Mouse (Mus musculus): ENCODE results near the gene Olfr111.
"Not testable (repeated sequence)": the region's sequence is repeated elsewhere in the genome, so short reads cannot be mapped to it uniquely, and the experiment has no call there.

Olfr111 gene

DNA sequence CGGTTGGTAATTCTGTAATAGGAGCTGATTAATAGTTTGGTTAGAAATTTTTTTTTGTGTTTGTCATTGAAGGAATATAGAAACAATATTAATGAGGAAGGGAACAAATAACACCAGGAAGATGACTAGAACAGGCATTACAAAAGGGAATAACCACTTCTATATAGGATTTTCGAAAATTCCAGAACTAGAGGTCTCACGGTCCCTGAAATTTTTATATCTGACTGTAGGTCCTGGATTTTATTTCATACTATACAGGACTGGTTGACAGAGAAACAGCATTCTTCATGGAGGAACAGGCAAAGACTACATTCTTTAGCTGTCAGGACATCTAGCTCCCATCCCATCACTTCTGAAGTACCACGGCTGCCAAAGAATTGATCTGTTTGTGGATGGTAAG is at the start of gene Olfr111:
Olfr111 (plus strand) TSS at position 301 of the 400 bp plus-strand sequence.
- DNase-seq = no peak

DNA sequence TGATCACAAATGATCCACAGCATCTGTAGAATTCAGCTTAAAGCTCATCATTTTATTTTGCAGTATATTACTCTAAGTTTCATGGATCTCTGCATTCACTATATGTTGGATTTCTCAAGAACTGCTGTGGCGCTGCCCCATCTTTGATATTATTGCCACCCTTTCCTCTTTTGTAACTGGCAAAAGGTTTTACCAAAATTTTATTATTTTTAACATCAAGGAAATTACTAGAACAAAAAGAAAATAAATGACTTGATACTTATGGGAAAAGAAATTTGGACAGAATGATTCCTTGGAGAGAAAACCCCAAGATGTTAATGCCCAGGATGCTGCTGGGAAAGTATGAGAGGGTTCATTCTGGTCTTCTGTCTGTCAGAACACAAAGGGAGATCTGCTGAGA is 49.2 kb upstream of the Olfr111 start, which contains the start of gene Olfr109:
Olfr109 (plus strand) TSS at position 301 of the 400 bp plus-strand sequence.
- DNase-seq = no peak

DNA sequence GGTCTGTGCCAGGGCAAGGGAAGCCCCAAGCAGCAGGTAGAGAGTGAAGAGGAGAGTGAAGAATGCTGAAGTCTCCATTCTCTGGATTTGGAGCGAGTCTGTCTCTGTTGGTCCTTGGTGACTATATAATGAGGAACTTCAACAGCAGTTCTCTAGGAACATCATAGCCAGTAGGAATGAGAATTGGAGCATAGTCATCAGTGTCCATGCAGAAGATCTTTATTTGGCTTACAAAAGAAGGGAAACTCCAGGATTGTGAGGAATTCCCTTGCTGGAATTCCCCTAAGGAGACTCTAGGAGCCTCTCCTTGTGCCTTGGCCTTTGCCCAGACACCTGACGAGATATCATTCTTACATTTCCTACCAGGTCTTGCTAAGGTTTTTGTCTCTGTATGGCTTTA is 24.4 kb upstream of the Olfr111 start, which contains the start of gene H2-M2:
H2-M2 (minus strand) TSS at position 101 of the 400 bp plus-strand sequence.
- no peak for DNase-seq

DNA sequence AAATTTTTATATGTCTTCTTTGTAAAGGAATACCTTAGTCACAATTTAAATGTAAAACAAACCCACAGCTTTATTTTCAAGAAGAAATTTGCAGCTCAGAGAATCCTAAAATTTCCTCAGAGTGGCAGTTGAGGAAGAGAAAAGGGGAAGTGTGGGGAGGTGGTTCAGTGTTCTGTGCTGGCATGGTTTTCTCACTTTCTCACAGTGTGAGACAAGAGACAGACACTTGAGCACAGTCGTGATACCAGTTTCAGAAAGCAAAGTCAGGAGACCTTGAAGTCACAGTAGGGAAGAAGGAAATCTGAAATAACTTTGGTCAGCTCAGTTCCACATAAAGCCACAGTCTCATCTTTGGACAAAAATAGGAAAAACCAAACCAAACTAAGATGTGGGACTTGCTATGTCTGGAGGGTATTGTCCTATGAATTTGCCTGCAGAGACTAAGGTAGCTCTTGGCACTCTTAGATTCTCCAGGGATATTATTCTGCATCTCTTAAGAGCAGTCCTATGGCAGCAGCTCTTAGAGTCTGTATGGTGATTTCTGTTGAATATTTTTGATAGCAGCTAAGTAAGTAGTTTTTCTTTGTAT is 15.8 kb upstream of the Olfr111 start, which contains the start of gene Olfr110:
Olfr110 (plus strand) TSS at position 539 of the 589 bp plus-strand sequence.
- DNase-seq = no peak

DNA sequence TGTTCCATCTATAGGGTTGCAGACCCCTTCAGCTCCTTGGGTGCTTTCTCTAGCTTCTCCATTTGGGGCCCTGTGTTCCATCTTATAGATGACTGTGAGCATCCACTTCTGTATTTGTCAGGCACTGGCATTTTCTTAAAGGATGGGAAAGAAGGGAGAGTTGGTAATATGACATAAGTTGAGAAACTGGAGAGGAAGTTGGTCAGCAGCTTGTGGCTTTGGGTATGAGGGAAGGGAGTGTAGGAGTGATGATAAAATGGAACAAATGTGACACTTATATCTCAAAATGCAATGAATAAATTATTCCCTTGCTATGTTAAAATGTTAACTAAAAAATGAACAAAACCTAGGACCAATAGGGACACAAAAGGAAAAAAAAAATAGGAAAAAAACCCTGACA is 16.8 kb downstream of the Olfr111 start:
- DNase-seq = not testable (repeated sequence)

DNA sequence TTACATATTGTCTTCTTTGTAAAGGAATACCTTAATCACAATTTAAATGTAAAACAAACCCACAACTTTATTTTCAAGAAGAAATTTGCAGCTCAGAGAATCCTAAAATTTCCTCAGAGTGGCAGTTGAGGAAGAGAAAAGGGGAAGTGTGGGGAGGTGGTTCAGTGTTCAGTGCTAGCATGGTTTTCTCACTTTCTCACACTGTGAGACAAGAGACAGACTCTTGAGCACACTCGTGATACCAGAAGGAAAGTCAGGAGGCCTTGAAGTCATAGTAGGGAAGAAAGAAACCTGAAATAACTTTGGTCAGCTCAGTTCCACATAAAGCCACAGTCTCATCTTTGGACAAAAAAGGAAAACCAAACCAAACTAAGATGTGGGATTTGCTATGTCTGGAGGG is 17.6 kb downstream of the Olfr111 start:
- DNase-seq = not testable (repeated sequence)

DNA sequence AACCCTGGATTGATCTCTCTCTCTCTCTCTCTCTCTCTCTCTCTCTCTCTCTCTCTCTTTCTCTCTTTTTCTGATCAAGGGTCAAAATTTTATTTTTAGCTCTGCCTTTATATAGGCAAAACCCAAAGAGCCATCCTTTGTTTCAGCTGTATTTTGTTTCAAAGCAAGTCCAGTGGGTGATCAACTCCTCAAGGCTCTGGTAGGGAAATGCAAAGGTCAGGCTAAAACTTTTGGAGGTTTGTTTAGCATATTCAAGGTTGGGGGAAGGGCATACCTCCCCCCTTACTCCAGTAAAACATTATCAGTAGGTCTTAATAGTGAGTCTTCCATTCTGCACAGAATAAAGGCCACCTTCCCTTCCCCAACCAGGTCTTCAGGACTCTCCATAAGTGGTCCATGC is 27.3 kb downstream of the Olfr111 start:
- DNase-seq = no peak

DNA sequence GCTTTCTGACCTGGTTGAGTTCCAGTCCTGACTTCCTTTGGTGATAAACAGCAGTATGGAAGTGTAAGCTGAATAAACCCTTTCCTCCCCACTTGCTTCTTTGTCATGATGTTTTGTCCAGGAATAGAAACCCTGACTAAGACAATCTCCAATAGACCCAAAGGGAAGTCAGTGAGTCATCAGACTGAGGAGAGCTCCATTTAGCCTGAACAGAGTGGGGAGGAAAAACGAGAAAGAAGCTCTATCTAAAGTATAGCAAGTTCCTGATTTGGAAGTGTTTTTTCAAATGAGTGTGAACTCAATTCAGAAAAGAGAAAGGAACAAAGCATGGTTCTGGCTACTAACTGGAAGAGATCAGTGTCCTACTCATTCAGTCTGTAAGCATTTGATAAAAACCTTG is 30.6 kb downstream of the Olfr111 start:
- DNase-seq = not testable (repeated sequence)

DNA sequence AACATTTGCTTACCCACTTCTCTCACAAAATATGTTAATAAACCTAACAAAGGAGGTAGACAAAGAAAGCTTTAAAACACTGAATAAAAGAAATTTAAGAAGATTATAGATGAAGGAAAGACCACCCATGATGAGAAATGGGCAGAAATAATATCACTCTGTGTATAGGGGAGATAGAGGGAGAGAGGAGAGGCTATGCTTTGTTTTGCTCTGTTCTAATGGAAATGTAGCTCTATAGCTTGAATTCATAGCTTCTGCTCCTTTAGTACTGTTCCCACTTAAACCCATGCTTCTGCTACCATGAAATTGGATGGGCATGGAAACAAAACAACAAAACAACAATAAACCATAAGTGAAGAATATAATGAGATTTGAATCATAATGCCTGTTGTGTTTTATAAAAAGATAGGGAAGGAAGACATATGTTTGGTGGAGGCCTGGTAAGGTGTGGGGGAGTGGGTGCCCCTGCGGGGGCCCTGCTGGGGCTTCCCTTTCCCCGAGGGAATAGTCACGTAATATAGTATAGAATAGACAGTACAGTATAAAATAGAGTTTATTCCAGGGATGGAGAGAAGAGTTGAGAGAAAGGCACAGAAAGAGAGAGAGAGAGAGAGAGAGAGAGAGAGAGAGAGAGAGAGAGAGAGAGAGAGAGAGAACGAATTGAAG is 33.8 kb downstream of the Olfr111 start:
- no peak for DNase-seq

DNA sequence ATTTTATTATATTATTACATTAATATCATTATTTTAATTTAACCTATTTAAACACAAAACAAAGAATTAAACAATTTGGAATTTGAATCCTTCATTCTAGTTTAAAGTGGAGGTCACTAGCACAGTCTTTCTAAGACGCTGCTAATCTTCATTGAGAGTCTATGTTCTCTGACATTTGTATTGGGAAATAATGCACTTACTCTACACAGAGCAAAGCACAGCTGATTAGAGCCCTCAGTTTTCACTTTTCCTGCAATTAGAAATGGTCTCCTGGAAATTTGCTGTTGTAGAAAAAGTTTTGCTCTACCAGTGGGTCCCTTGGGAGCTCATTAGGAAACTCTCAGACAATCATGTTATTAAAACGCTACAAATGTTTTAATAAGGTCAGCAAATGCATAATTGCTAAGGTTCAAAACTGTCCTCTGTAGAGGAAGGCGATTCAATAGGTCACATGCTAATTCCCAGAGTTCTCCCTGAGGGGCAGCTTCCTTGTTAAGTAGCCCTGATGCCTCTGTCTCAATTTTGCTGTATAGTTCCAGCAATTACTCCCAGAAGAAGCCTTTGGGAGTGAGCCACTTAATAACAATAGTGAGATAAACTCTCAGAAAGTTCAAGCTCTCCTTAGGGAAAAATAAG is 36.1 kb downstream of the Olfr111 start:
- DNase-seq = no peak

DNA sequence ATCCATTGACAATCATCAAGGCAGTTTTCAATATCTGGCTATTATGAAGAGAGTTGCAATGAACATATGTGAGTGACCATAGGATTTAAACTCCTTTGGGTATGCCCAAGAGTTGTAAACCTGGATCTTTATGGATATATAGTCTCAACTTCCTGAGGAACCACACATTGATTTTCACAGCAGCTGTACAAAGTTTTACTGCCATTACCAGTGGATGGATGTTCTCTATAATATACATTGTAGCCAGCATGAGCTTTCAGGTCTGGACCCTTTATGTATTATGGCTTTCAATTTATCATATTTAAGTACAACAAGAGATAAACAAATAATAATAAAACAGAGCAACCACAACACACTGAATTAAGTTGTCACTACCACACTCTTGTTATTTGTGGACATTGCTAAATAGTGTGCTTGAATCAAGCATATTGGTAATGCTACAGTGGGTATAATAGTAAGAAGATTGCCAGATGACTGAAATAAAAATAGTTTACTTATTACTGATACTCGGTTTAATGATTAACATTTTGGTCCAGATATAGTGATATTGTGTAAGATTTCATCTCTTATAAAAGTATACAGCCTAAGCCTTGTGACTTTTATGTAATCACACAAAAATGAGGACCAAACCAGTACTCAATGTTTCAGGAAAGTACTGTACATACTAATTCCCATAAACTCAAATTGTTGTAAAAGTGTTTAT is 51.2 kb downstream of the Olfr111 start:
- DNase-seq = no peak

DNA sequence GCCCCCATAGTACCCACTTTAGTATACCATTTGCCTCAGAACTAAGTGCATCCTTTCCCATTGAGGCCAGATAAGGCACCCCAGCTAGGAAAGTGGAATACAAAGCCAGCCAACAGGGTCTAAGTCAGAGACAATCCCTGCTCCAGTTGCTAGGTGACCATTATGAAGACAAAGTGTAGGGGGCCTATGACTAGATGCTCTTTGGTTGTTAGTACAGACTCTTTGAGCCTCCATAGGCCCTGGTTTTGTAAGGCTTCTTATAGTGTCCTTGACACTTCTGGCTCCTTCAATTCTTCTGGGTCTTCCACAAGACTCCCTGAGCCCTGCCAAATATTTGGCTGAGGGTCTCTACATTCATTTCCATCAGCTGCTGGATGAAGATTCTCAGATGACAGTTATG is 61.5 kb downstream of the Olfr111 start, which contains the start of gene Olfr112:
Olfr112 (minus strand) TSS at position 101 of the 400 bp plus-strand sequence.
- DNase-seq = no peak

DNA sequence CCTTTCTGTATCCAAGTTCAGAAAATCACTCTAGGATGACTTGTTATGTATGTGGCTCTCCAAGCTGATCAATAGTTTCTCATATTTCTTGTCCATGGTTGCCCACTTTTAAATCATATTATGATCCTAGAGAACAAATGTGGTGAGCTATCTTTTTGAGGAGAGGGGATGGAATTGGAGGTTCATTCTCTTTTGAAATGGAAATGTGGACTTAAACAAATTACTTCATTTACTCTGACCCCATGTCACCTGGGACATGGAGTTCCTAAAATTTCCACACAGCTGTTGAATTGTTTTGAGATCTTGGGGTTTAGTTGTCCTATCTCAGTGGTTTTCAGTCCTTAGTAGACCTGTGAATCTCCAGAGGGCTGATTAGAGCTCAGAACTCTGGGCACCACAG is 69.7 kb downstream of the Olfr111 start, which contains the start of gene Olfr113:
Olfr113 (minus strand) TSS at position 101 of the 400 bp plus-strand sequence.
- no peak for DNase-seq

Measured in kidney, adult 11 months (tissue).